ENCODE assay signal across 7 mouse cellular contexts in the genomic region with DNA sequence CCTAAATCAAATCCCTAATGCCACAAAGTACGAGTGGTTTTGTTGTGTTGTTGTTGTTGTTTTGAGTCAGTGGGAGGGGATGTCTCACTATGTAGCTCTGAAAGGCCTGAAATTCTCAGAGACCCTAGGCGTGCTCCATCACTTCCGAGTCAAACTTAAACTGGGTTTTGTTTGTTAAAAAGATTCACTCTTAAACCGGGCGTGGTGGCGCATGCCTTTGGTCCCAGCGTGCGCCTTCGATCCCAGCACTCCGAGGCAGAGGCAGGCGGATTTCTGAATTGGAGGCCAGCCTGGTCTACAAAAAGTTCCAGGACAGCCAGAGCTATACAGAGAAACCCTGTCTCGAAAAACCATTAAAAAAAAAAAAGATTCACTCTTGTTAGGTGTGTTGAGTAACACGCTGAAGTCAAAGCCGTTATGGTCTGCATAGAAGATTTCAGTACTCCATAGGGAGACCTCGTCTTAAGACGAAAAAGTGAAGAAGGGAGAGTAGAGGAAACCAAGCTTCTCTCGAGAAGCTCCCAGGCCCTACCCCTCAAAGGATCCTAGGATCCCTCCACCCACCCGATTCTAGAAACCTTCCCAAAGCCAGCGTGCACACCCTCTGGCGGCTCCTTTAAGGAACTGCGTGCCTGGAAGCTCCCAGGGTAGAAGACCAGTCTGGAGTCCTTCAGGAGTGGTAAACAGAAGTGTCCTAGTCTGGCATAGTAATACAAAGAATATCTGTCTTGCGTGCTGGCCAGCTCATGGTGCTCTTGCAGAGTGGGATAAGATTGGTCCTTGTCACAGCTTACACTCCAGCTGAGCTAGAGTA. TPM values are rescaled to one million over a fixed set of nuclear protein-coding genes. Genes with fewer than 3 reads are reported as not detected.
DNase-seq lines count a peak whose midpoint lies in the region; ATAC-seq and TF ChIP-seq lines count a peak whose summit lies in the region.

No protein-coding gene starts in this region.

- H3K4me3 ChIP-seq in heart, postnatal 0 days (ENCODE audit: low read depth, low read length) = peak overlapping the region; percentile 78

- no peaks in the 10 kb centered on the region for H3K36me3 ChIP-seq in heart, postnatal 0 days (replicated peaks; ENCODE audit: control insufficient read depth, insufficient read depth, low read length)

- 0 out of 2 replicates have a peak, but pooled peaks have one; percentile 18 for ATAC-seq in erythroid progenitor cell, adult 5-6 weeks (replicated peaks; ENCODE audit: low FRiP score, poor library complexity, severe bottlenecking)
- ATAC-seq in heart, postnatal 0 days (ENCODE audit: insufficient read depth, low read depth) = 0 out of 2 replicates have a peak, but pooled peaks have one; percentile 13

- H3K4me1 ChIP-seq in heart, postnatal 0 days (ENCODE audit: control insufficient read depth, insufficient read depth) = peaks cover 26% of the 10 kb centered on the region

- H3K9me3 ChIP-seq in heart, postnatal 0 days (replicated peaks; ENCODE audit: control insufficient read depth, low read length) = no peaks in the 10 kb centered on the region

- WGBS in heart, postnatal 0 days = 23% methylated on average over 22 of the region's 22 CpGs

- no peaks in the 10 kb centered on the region for H3K27me3 ChIP-seq in heart, postnatal 0 days (ENCODE audit: control insufficient read depth, insufficient read depth, low read length)

- TF ChIP-seq EP300 in heart, postnatal 0 days (IDR thresholded peaks at IDR 0.05; ENCODE audit: low read depth) = no peak

- H3K9ac ChIP-seq in heart, postnatal 0 days (replicated peaks; ENCODE audit: low read depth, low read length) = peak overlapping the region; percentile 88

- H3K27ac ChIP-seq in heart, postnatal 0 days (ENCODE audit: low read depth) = peak overlapping the region; percentile 95

- peak overlapping the region; percentile 96 for H3K4me2 ChIP-seq in heart, postnatal 0 days (ENCODE audit: low read depth, low read length)

- TF ChIP-seq CTCF in heart, postnatal 0 days (IDR thresholded peaks at IDR 0.05; ENCODE audit: low read depth) = peak; percentile 82

- DNase-seq in Muller cell, postnatal 12 days (ENCODE audit: inconsistent ontology term) = peak; percentile 67
- DNase-seq in c-Kit-positive CD71-negative TER-119-negative erythroid progenitor cells, embryonic 14.5 days (ENCODE audit: low read depth) = peak; percentile 73
- DNase-seq in heart, postnatal 0 days (ENCODE audit: low spot score) = peak; percentile 82
- DNase-seq in kidney, postnatal 25 days = peak; percentile 69 to 74
- DNase-seq in lung, postnatal 10 days = peak; percentile 87
- DNase-seq in ovary, postnatal 36 days (ENCODE audit: low spot score) = peak; percentile 69

RNA-seq across cellular contexts. Expression of a gene that starts 0.8 kb away (rescaled TPM):
- 1.8 TPM in 1 of 2 replicates, not detected in the other for total RNA-seq in erythroid progenitor cell, adult 5-6 weeks (2015; ENCODE audit: low replicate concordance)
- total RNA-seq in erythroid progenitor cell, adult 5-6 weeks (2017; ENCODE audit: low replicate concordance) = 1.2 and 2.1 TPM in 2 replicates
- 38.9 and 52.4 TPM in 2 replicates for total RNA-seq in heart, postnatal 0 days (2014; rRNA removed; ENCODE audit: low replicate concordance)
- polyA plus RNA-seq in heart, postnatal 0 days (2015; fragmentation: Nextera tagmentation; extraction: Ambion mirVana) = 4.5 and 5.2 TPM in 2 replicates

RNA-seq across cellular contexts. Expression of a gene that starts 34.4 kb away (rescaled TPM):
- total RNA-seq in erythroid progenitor cell, adult 5-6 weeks (2015; ENCODE audit: low replicate concordance) = 55.5 and 71.3 TPM in 2 replicates
- 41.2 and 68.0 TPM in 2 replicates for total RNA-seq in erythroid progenitor cell, adult 5-6 weeks (2017; ENCODE audit: low replicate concordance)
- 37.9 and 45.0 TPM in 2 replicates for total RNA-seq in heart, postnatal 0 days (2014; rRNA removed; ENCODE audit: low replicate concordance)
- polyA plus RNA-seq in heart, postnatal 0 days (2015; fragmentation: Nextera tagmentation; extraction: Ambion mirVana) = 64.2 and 70.3 TPM in 2 replicates

RNA-seq across cellular contexts. Expression of a gene that starts 51.1 kb away (rescaled TPM):
- 5.8 and 10.5 TPM in 2 replicates for total RNA-seq in erythroid progenitor cell, adult 5-6 weeks (2015; ENCODE audit: low replicate concordance)
- 0.90 and 2.3 TPM in 2 replicates for total RNA-seq in erythroid progenitor cell, adult 5-6 weeks (2017; ENCODE audit: low replicate concordance)
- 2.0 and 3.1 TPM in 2 replicates for total RNA-seq in heart, postnatal 0 days (2014; rRNA removed; ENCODE audit: low replicate concordance)
- 0.92 and 1.1 TPM in 2 replicates for polyA plus RNA-seq in heart, postnatal 0 days (2015; fragmentation: Nextera tagmentation; extraction: Ambion mirVana)

Comparison
In these comparisons a context has a peak if more than half of its experiments do, and no peak if none do; other contexts are left out.
1. Peak in every context shown above with its lines: DNase-seq, ATAC-seq, H3K4me3 ChIP-seq and H3K27ac ChIP-seq.
2. RNA of a gene that starts 0.8 kb away (total RNA-seq): 38.9 to 52.4 TPM in heart, postnatal 0 days; 1.2 to 2.1 TPM in erythroid progenitor cell, adult 5-6 weeks; every median in the first group is over 10 times any median in the second.